Mouse (Mus musculus) thymus, postnatal 14 days (tissue): Measurements from ENCODE around the gene Slc22a14.
"Not testable (repeated sequence)": the region's sequence is repeated elsewhere in the genome, so short reads cannot be mapped to it uniquely, and the experiment has no call there.

Experiments
- DNase-seq: peaks from one replicate; pipeline ENCODE4 v3.0.0; 2021

Slc22a14 gene

DNA sequence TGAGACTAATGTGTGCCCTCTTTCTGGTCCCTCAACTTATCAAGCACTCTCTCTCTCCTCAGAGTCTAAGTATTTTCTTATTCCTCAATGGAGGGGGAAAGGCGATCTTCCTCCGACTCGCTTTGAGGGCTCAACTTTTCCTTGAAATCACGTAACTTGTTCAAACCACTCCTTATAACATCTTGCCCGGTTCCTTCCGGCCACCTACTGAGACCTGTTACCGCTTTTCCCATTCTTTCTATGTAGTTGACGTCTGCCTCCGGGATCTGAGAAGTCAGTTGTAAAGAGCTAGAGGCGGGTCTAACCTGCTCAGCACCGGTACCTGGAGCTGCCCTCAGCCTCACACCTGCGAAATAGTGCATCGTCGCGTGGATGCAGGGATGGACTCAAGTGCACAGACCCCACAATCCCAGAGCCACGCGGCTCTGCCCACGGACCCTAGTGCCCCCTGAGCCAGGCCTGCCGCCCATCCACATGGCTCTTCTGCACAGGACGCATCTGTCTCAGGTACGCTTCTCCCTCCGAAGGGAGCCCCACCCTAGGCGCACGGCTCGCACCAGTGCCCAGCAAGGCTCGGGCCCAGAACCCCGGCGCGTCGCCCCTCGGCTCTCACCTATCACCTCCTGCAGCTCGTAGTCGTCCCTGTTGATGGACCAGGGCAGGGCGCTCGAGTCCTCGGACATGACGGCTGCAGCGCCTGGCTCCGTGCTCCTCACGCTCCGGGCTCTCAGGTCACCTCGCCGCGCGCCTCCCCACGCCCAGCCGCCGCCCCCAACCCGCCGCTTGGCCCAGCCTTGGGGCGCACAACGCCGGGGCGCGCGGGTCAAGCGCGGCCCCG lies 43.7 kb downstream of the Slc22a14 start:
- no peak for DNase-seq

GRCm38 (mm10) chr9:119320946-119321345 lies 44.4 kb downstream of the Slc22a14 start:
- no peak for DNase-seq

- no peak for DNase-seq
These were observed 44.9 kb downstream of the Slc22a14 start for GRCm38 (mm10) chr9:119320446-119320845.

DNA sequence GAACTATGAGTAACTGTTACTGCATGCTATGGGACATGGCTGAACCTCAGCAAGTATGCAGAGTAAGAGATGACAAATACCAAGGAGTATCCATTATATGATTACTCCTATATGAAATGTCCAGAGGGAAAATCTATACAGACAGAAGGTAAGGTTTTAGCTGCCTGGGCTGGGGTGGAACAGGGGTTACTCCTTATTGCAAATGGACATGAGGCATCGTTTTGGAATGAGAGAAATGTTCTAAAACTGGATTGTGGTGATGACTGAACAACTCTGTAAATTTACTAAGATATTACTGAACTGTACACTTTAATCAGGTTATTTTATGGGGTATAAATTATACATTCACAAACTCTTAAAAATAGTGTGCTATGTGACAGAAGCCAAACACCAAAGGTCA lies 46.5 kb downstream of the Slc22a14 start:
- DNase-seq: no peak

DNA sequence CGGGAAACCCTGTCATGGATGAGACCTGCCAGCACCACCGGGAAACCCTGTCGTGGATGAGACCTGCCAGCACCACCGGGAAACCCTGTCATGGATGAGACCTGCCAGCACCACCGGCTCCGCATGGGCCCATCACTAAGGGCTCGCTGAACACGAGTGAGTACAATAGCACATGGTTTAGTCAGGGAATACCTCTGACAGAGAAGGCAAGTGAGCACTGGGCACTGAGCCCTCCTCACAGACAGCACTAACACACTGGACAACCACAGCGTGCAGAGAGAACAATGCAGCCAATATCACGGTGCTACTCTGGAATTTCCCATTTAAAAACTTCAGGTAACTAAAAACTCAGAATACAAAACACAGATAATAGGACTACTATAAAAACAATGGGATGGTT lies 52.3 kb downstream of the Slc22a14 start:
- no peak for DNase-seq

DNA sequence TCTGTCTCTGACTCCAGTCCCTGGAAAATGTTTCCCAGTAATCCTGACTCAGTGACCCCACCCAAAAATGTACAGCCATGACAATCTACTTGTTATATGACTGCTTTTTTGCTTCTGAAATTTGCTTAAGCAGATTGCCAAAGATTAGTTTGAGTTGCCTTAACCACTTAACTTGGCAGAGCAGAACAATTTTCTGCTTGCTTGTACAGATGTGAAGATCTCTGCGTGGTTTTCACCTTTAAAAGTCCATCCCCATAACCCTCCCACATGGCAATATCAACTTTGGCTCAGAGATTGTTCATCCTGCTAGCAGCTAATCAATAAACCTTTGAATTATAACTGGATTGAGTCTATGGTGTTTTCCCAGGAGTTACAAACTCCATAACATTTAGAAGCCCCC lies 56.3 kb downstream of the Slc22a14 start:
- DNase-seq: no peak

DNA sequence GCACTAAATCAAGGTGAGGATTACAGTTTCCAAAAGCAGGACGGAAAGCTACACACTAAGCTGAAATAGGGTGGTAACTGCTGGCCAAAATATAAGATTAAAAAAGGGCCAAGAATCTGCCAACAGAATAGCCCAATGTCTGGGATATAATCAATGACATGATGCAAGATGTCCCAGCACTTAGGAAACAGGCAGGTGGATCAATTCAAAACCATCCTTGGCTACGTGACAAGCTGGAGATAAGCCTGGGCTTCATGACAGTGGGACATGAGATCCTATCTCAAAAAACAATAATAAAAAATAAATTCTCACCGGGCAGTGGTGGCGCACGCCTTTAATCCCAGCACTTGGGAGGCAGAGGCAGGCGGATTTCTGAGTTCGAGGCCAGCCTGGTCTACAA lies 59.5 kb downstream of the Slc22a14 start:
- DNase-seq: no peak

DNA sequence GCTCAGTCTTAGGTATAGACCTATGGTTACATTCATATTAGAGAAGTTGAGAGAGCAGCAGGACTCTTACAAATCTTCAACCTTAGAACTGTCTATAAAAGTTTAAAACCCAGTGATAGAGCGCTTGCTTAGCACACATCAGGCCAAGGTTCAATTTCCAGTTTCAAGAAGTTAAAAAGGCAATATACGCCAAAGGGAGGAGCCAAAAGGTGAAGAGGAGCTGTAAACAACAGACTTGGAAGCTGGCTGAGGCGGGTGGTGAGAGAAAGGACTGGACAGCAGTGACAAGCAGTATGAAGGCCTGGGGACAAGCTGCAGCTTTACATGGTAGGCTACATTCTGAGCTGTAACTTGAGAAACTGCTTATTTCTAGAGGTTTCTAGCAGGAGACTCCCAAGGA lies 66.8 kb downstream of the Slc22a14 start:
- no peak for DNase-seq

GRCm38 (mm10) chr9:119297696-119298095 lies 67.7 kb downstream of the Slc22a14 start:
- no peak for DNase-seq

- no peak for DNase-seq
These were observed 74.6 kb downstream of the Slc22a14 start for GRCm38 (mm10) chr9:119290791-119291190.

- DNase-seq: no peak
These were observed 84.3 kb downstream of the Slc22a14 start for GRCm38 (mm10) chr9:119280894-119281682.

DNA sequence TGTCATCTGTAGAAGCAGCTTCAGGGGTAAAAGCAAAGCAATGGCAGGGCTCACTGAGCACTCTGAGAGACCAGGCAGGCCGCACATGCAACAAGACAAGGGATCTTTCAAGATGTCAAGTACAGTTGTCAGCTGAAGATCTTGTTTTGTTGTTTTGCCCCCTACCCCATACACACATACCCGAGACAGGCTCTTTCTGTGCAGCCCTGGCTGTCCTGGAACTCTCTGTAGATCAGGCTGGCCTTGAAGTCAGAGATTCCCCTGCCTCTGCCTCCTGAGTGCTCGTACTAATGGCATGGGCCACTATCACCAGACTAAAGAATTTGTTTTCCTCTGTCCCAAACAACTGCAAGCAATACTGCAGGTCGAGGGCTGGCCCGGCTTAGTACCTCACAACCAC lies 87.3 kb downstream of the Slc22a14 start:
- no peak for DNase-seq

- DNase-seq: no peak
These were observed 89.0 kb downstream of the Slc22a14 start for GRCm38 (mm10) chr9:119276321-119276720.

- DNase-seq: not testable (repeated sequence)
These were observed 90.5 kb downstream of the Slc22a14 start for GRCm38 (mm10) chr9:119274814-119275213.

GRCm38 (mm10) chr9:119271496-119271895 lies 93.9 kb downstream of the Slc22a14 start:
- no peak for DNase-seq

GRCm38 (mm10) chr9:119268588-119269145 lies 96.7 kb downstream of the Slc22a14 start:
- no peak for DNase-seq

GRCm38 (mm10) chr9:119268120-119268519 lies 97.2 kb downstream of the Slc22a14 start:
- no peak for DNase-seq

- DNase-seq: not testable (repeated sequence)
These were observed 99.3 kb downstream of the Slc22a14 start for GRCm38 (mm10) chr9:119266121-119266395.

GRCm38 (mm10) chr9:119265373-119266120 lies 99.8 kb downstream of the Slc22a14 start:
- not testable (repeated sequence) for DNase-seq

DNA sequence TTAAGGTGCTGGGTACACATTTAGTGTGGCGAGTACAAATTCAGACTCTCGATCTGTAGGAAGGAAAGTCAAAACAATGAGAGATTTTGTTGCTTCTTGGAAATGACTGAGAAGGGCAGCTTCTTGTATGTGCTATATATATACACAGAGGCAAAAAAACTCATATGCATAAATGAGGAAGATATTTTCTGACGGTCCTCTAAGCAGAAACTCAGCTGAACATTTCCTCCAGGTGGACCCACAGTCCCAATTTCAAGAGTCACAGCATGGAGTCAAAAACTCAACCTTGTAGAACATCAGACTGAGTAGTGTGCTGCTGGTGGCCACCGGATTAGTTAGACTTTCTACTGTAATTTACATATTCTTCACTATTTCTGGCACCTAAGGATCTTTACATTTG lies 102.3 kb downstream of the Slc22a14 start:
- no peak for DNase-seq

GRCm38 (mm10) chr9:119260825-119261224 lies 104.5 kb downstream of the Slc22a14 start:
- no peak for DNase-seq

GRCm38 (mm10) chr9:119258785-119259184 lies 106.6 kb downstream of the Slc22a14 start:
- DNase-seq: no peak

DNA sequence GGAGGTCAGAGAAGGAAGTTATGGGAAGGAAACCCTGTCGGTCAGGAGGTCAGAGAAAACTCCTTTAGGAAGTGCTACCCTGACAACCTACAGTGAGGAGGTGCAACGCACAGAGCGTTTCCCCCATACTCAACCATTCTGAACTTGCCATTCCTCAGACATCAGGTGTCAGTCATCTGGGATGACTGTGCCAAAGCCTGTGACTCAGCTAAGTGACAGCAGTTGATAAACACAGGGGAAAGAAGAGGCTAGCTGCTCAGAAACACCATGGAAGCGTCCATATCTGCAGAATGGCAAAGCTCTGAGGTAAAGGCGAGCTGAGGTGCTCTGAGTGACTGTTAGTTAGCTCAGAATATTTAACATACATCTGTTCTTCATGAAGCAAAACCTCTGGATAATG lies 107.2 kb downstream of the Slc22a14 start:
- no peak for DNase-seq
